Mouse (Mus musculus) testis, adult 2 months (tissue): ENCODE results near the gene Nrg3. TPM values are rescaled to one million over a fixed set of nuclear protein-coding genes. Genes with fewer than 3 reads are reported as not detected.

Experiments
- H3K27ac ChIP-seq: fragments of 200-500 bp; 2 replicates; pipeline ENCODE4 v1.5.1; 2012; ENCODE audit warnings: low read depth, low read length; ENCODE audit not compliant: control insufficient read depth, insufficient read depth
- H3K27me3 ChIP-seq: fragments of 200-500 bp; 2 replicates; pipeline ENCODE4 v1.6.1; 2012; ENCODE audit warnings: mild to moderate bottlenecking, low read length, moderate library complexity; ENCODE audit not compliant: control insufficient read depth, insufficient read depth
- H3K36me3 ChIP-seq: fragments of 200-500 bp; 2 replicates; pipeline ENCODE4 v1.6.1; 2012; ENCODE audit warnings: mild to moderate bottlenecking, low read length; ENCODE audit not compliant: control insufficient read depth, insufficient read depth
- H3K4me1 ChIP-seq: fragments of 200-500 bp; 2 replicates; pipeline ENCODE4 v1.6.1; 2012; ENCODE audit warnings: low read length; ENCODE audit not compliant: control insufficient read depth, insufficient read depth
- H3K4me3 ChIP-seq: fragments of 200-500 bp; 2 replicates; pipeline ENCODE4 v1.5.1; 2012; ENCODE audit warnings: low read depth, mild to moderate bottlenecking, low read length, moderate library complexity, mixed read lengths; ENCODE audit not compliant: control insufficient read depth
- CTCF ChIP-seq: fragments of 200-500 bp; IDR thresholded peaks from 2 replicates; pipeline ENCODE4 v1.5.1; 2012; ENCODE audit warnings: low read depth, mild to moderate bottlenecking, inconsistent platforms, low read length, moderate library complexity; ENCODE audit not compliant: control insufficient read depth, insufficient read depth, insufficient replicate concordance
- POLR2A ChIP-seq: fragments of 200-500 bp; IDR thresholded peaks from 2 replicates; pipeline ENCODE4 v1.6.1; 2012; ENCODE audit warnings: low read depth, mild to moderate bottlenecking, inconsistent platforms, low read length, moderate library complexity; ENCODE audit not compliant: control insufficient read depth
- polyA plus RNA-seq: library from polyadenylated mRNA; depleted of rRNA; stranded (reverse); fragments of >200 nt; gene quantifications from 2 replicates; pipeline ENCODE4 v1.2.3, GENCODE M21; 2012

Gene Nrg3
- polyA plus RNA-seq, 1 experiment = 0.21 TPM

- Histone ChIP-seq H3K4me3 (no peak overlapping the region), H3K4me1 (no peaks in the 10 kb centered on the region), H3K36me3 (no peaks in the 10 kb centered on the region), H3K27ac (no peak overlapping the region), H3K27me3 (no peaks in the 10 kb centered on the region)
- TF ChIP-seq CTCF (no peak), POLR2A (no peak)
Measured at GRCm38 (mm10) chr14:39317424-39318110, 155.3 kb downstream of the Nrg3 start.

GRCm38 (mm10) chr14:39314111-39314510 is 158.8 kb downstream of the Nrg3 start:
- H3K4me1 ChIP-seq = no peaks in the 10 kb centered on the region
- no peak overlapping the region for H3K4me3 ChIP-seq
- no peaks in the 10 kb centered on the region for H3K27me3 ChIP-seq
- H3K36me3 ChIP-seq = no peaks in the 10 kb centered on the region
- no peak for TF ChIP-seq POLR2A
- no peak for TF ChIP-seq CTCF
- no peak overlapping the region for H3K27ac ChIP-seq

GRCm38 (mm10) chr14:39265121-39265520 is 207.8 kb downstream of the Nrg3 start:
- no peaks in the 10 kb centered on the region for H3K4me1 ChIP-seq
- no peak for TF ChIP-seq POLR2A
- TF ChIP-seq CTCF = no peak
- H3K4me3 ChIP-seq = no peak overlapping the region
- H3K27me3 ChIP-seq = no peaks in the 10 kb centered on the region
- H3K36me3 ChIP-seq = no peaks in the 10 kb centered on the region
- H3K27ac ChIP-seq = no peak overlapping the region

GRCm38 (mm10) chr14:39264422-39264821 is 208.5 kb downstream of the Nrg3 start:
- Histone ChIP-seq H3K4me3 (no peak overlapping the region), H3K4me1 (no peaks in the 10 kb centered on the region), H3K27me3 (no peaks in the 10 kb centered on the region), H3K36me3 (no peaks in the 10 kb centered on the region), H3K27ac (no peak overlapping the region)
- TF ChIP-seq POLR2A (no peak), CTCF (no peak)

- no peaks in the 10 kb centered on the region for H3K27me3 ChIP-seq
- no peak for TF ChIP-seq POLR2A
- no peak for TF ChIP-seq CTCF
- H3K27ac ChIP-seq = no peak overlapping the region
- H3K4me3 ChIP-seq = no peak overlapping the region
- no peaks in the 10 kb centered on the region for H3K4me1 ChIP-seq
- no peaks in the 10 kb centered on the region for H3K36me3 ChIP-seq
Measured at GRCm38 (mm10) chr14:39261016-39261415, 211.9 kb downstream of the Nrg3 start.

- H3K4me1 ChIP-seq = no peaks in the 10 kb centered on the region
Measured at GRCm38 (mm10) chr14:39255391-39255790, 217.5 kb downstream of the Nrg3 start.

GRCm38 (mm10) chr14:39240267-39240666 is 232.6 kb downstream of the Nrg3 start:
- Histone ChIP-seq H3K4me3 (no peak overlapping the region), H3K27ac (no peak overlapping the region), H3K36me3 (no peaks in the 10 kb centered on the region), H3K4me1 (no peaks in the 10 kb centered on the region), H3K27me3 (no peaks in the 10 kb centered on the region)
- TF ChIP-seq CTCF (no peak), POLR2A (no peak)

More at GRCm38 (mm10) chr14:39255391-39255790, 217.5 kb downstream of the Nrg3 start:
- no peak overlapping the region for H3K4me3 ChIP-seq
- no peaks in the 10 kb centered on the region for H3K27me3 ChIP-seq
- H3K36me3 ChIP-seq = no peaks in the 10 kb centered on the region
- no peak overlapping the region for H3K27ac ChIP-seq
- TF ChIP-seq CTCF = no peak
- TF ChIP-seq POLR2A = no peak

GRCm38 (mm10) chr14:39211472-39211871 is 261.4 kb downstream of the Nrg3 start:
- H3K27me3 ChIP-seq = no peaks in the 10 kb centered on the region
- no peak overlapping the region for H3K4me3 ChIP-seq
- H3K4me1 ChIP-seq = no peaks in the 10 kb centered on the region
- H3K27ac ChIP-seq = no peak overlapping the region
- H3K36me3 ChIP-seq = no peaks in the 10 kb centered on the region
- no peak for TF ChIP-seq POLR2A
- TF ChIP-seq CTCF = no peak
